Mouse (Mus musculus) neural tube, embryonic 14.5 days (tissue): ENCODE data around the gene Tbk1. TPM values are rescaled to one million over a fixed set of nuclear protein-coding genes. Genes with fewer than 3 reads are reported as not detected.

Experiments used
- ATAC-seq: fragments of 200-750 bp; cut with Nextera tagmentation; 2 replicates; pipeline ENCODE4 v1.8.0; 2017; ENCODE audit warnings: low read depth, mild to moderate bottlenecking, moderate TSS enrichment, moderate library complexity
- H3K27ac ChIP-seq: fragments of 300-500 bp; sonication (generic); 2 replicates; pipeline ENCODE4 v1.5.1; 2014; ENCODE audit warnings: low read depth, mild to moderate bottlenecking, control low read depth, low read length, moderate library complexity, mixed read lengths
- H3K27me3 ChIP-seq: fragments of 300-500 bp; sonication (generic); 2 replicates; pipeline ENCODE4 v1.6.1; 2014; ENCODE audit warnings: low read length; ENCODE audit not compliant: control insufficient read depth, insufficient read depth
- H3K36me3 ChIP-seq: fragments of 300-500 bp; sonication (generic); 2 replicates; pipeline ENCODE4 v1.6.1; 2014; ENCODE audit warnings: low read length, mixed read lengths; ENCODE audit not compliant: control insufficient read depth, insufficient read depth
- H3K4me1 ChIP-seq: fragments of 300-500 bp; sonication (generic); 2 replicates; pipeline ENCODE4 v1.6.1; 2014; ENCODE audit warnings: low read length; ENCODE audit not compliant: control insufficient read depth, insufficient read depth
- H3K4me2 ChIP-seq: fragments of 300-500 bp; sonication (generic); 2 replicates; pipeline ENCODE4 v1.6.1; 2014; ENCODE audit warnings: mild to moderate bottlenecking, low read depth, low read length, control low read depth
- H3K4me3 ChIP-seq: fragments of 300-500 bp; sonication (generic); 2 replicates; pipeline ENCODE4 v1.5.1; 2014; ENCODE audit warnings: low read depth, low read length, control low read depth, mixed read lengths
- H3K9ac ChIP-seq: fragments of 300-500 bp; sonication (generic); replicated peaks from 2 replicates; pipeline ENCODE4 v1.6.1; 2014; ENCODE audit warnings: low read depth, mild to moderate bottlenecking, control low read depth, low read length, mixed read lengths
- H3K9me3 ChIP-seq: fragments of 300-500 bp; sonication (generic); 2 replicates; pipeline ENCODE4 v1.6.1; 2016; ENCODE audit warnings: low read length; ENCODE audit not compliant: control insufficient read depth
- WGBS: fragments of 180-500 bp; shearing (Covaris S2); extraction: QIAGEN DNeasy Blood & Tissue Kit; methylation state at CpG from one replicate; pipeline ENCODE4 v1.1.7; 2014; 5-methylcytosine and 5-hydroxymethylcytosine counted together
- polyA plus RNA-seq: library from polyadenylated mRNA; unstranded; fragments of >200 nt; fragmentation: Nextera tagmentation; extraction: Ambion mirVana; gene quantifications from 2 replicates; pipeline ENCODE4 v1.2.1, GENCODE M21; 2014

The Tbk1 gene
- polyA plus RNA-seq, 1 experiment from 2014 or later: 37.5 TPM

GRCm38 (mm10) chr10:121509751-121510643 lies 76.6 kb downstream of the Tbk1 start:
- 0 out of 2 replicates have a peak overlapping the region, but pooled peaks have one; percentile 7 for H3K9ac ChIP-seq
- peak; percentile 36; the same call in 1 of the 2 replicates for ATAC-seq
- no peaks in the 10 kb centered on the region for H3K36me3 ChIP-seq
- WGBS: 26% methylated on average over 24 of the region's 24 CpGs
- no peaks in the 10 kb centered on the region for H3K9me3 ChIP-seq
- H3K27ac ChIP-seq: no peak overlapping the region
- no peak overlapping the region for H3K4me3 ChIP-seq
- H3K4me2 ChIP-seq: no peak overlapping the region
- H3K4me1 ChIP-seq: peaks cover 5% of the 10 kb centered on the region
- H3K27me3 ChIP-seq: no peaks in the 10 kb centered on the region

GRCm38 (mm10) chr10:121507755-121508544 lies 78.6 kb downstream of the Tbk1 start:
- Histone ChIP-seq H3K4me3 (no peak overlapping the region), H3K9ac (no peak overlapping the region)
- no peak for ATAC-seq

GRCm38 (mm10) chr10:121506731-121507583 lies 79.6 kb downstream of the Tbk1 start:
- H3K27me3 ChIP-seq: no peaks in the 10 kb centered on the region
- no peak for ATAC-seq
- H3K9me3 ChIP-seq: no peaks in the 10 kb centered on the region
- H3K4me3 ChIP-seq: no peak overlapping the region
- WGBS: 29% methylated on average over 29 of the region's 29 CpGs
- H3K4me1 ChIP-seq: peaks cover 5% of the 10 kb centered on the region
- H3K4me2 ChIP-seq: no peak overlapping the region
- H3K9ac ChIP-seq: no peak overlapping the region
- H3K27ac ChIP-seq: peak overlapping the region; percentile 62; the same call in 1 of the 2 replicates
- H3K36me3 ChIP-seq: no peaks in the 10 kb centered on the region

More at GRCm38 (mm10) chr10:121507755-121508544, 78.6 kb downstream of the Tbk1 start:
- H3K9me3 ChIP-seq: no peaks in the 10 kb centered on the region
- H3K4me1 ChIP-seq: peaks cover 5% of the 10 kb centered on the region
- no peak overlapping the region for H3K4me2 ChIP-seq
- no peaks in the 10 kb centered on the region for H3K36me3 ChIP-seq
- no peaks in the 10 kb centered on the region for H3K27me3 ChIP-seq
- no peak overlapping the region for H3K27ac ChIP-seq
- WGBS: 91% methylated on average over 16 of the region's 16 CpGs

- no peaks in the 10 kb centered on the region for H3K9me3 ChIP-seq
- no peaks in the 10 kb centered on the region for H3K27me3 ChIP-seq
- H3K27ac ChIP-seq: peak overlapping the region; percentile 62
- H3K4me2 ChIP-seq: peak overlapping the region; percentile 47
- no peaks in the 10 kb centered on the region for H3K36me3 ChIP-seq
- WGBS: 46% methylated on average over 7 of the region's 7 CpGs
- H3K4me1 ChIP-seq: peaks cover 5% of the 10 kb centered on the region
- peak overlapping the region; percentile 20 for H3K4me3 ChIP-seq
- H3K9ac ChIP-seq: peak overlapping the region; percentile 12
- no peak for ATAC-seq
These were observed 80.7 kb downstream of the Tbk1 start for GRCm38 (mm10) chr10:121505929-121506328.

- H3K27ac ChIP-seq: peak overlapping the region; percentile 62
- peak overlapping the region; percentile 47 for H3K4me2 ChIP-seq
- no peaks in the 10 kb centered on the region for H3K36me3 ChIP-seq
- H3K4me3 ChIP-seq: peak overlapping the region; percentile 20
- 10% methylated on average over 35 of the region's 35 CpGs for WGBS
- peak overlapping the region; percentile 12 for H3K9ac ChIP-seq
- no peaks in the 10 kb centered on the region for H3K9me3 ChIP-seq
- H3K4me1 ChIP-seq: peaks cover 5% of the 10 kb centered on the region
- H3K27me3 ChIP-seq: no peaks in the 10 kb centered on the region
- ATAC-seq: peak; percentile 93
These were observed 81.3 kb downstream of the Tbk1 start for GRCm38 (mm10) chr10:121504973-121505911.

GRCm38 (mm10) chr10:121501160-121501559 lies 85.4 kb downstream of the Tbk1 start:
- 41% methylated on average over 5 of the region's 5 CpGs for WGBS
- no peak overlapping the region for H3K27ac ChIP-seq
- no peak overlapping the region for H3K4me3 ChIP-seq
- peaks cover 5% of the 10 kb centered on the region for H3K4me1 ChIP-seq
- H3K9ac ChIP-seq: no peak overlapping the region
- H3K9me3 ChIP-seq: no peaks in the 10 kb centered on the region
- no peaks in the 10 kb centered on the region for H3K36me3 ChIP-seq
- H3K4me2 ChIP-seq: no peak overlapping the region
- no peaks in the 10 kb centered on the region for H3K27me3 ChIP-seq
- ATAC-seq: peak; percentile 65; the same call in 1 of the 2 replicates

GRCm38 (mm10) chr10:121500034-121500433 lies 86.6 kb downstream of the Tbk1 start:
- Histone ChIP-seq H3K4me3 (no peak overlapping the region), H3K4me1 (no peaks in the 10 kb centered on the region), H3K36me3 (no peaks in the 10 kb centered on the region), H3K27me3 (no peaks in the 10 kb centered on the region), H3K9me3 (no peaks in the 10 kb centered on the region), H3K4me2 (no peak overlapping the region), H3K9ac (no peak overlapping the region), H3K27ac (no peak overlapping the region)
- WGBS: 67% methylated on average over 5 of the region's 5 CpGs
- ATAC-seq: no peak

- no peak overlapping the region for H3K4me2 ChIP-seq
- H3K4me1 ChIP-seq: no peaks in the 10 kb centered on the region
- no peak overlapping the region for H3K4me3 ChIP-seq
- no peak overlapping the region for H3K9ac ChIP-seq
- no peaks in the 10 kb centered on the region for H3K9me3 ChIP-seq
- 65% methylated on average over 2 of the region's 2 CpGs for WGBS
- no peak overlapping the region for H3K27ac ChIP-seq
- ATAC-seq: no peak
- H3K27me3 ChIP-seq: no peaks in the 10 kb centered on the region
- no peaks in the 10 kb centered on the region for H3K36me3 ChIP-seq
These were observed 87.5 kb downstream of the Tbk1 start for GRCm38 (mm10) chr10:121499063-121499462.
